ENCODE assay signal across 8 mouse cellular contexts in genomic region chr13:34963511-34964397, GRCm38 (mm10). TPM values are rescaled to one million over a fixed set of nuclear protein-coding genes. Genes with fewer than 3 reads are reported as not detected.
DNase-seq lines count a peak whose midpoint lies in the region; ATAC-seq and TF ChIP-seq lines count a peak whose summit lies in the region.

TSS of gene Eci3 (minus strand) at chr13:34963810.

- no peak for TF ChIP-seq POLR2A in olfactory bulb, adult 2 months (IDR thresholded peaks at IDR 0.05; ENCODE audit: insufficient read depth, low read depth, low read length)

- no peak for TF ChIP-seq CTCF in olfactory bulb, adult 2 months (IDR thresholded peaks at IDR 0.05; ENCODE audit: insufficient read depth, low read depth, low read length)

- peak; percentile 6 for DNase-seq in left cerebral cortex, postnatal 36 days (ENCODE audit: low spot score in 2 of 2)
- no peak for DNase-seq in left cerebral cortex, adult 9 months (ENCODE audit: low spot score in 2 of 2)
- DNase-seq in embryonic facial prominence, embryonic 10.5 days (ENCODE audit: low spot score) = peak; percentile 63
- no peak for DNase-seq in heart, embryonic 10.5 days (ENCODE audit: low spot score)
- peak; percentile 92 to 94 for DNase-seq in kidney, adult 8-10 months
- DNase-seq in spleen, postnatal 10 days (ENCODE audit: low spot score in 2 of 2) = no peak

- H3K9me3 ChIP-seq in embryonic facial prominence, embryonic 10.5 days = no peaks in the 10 kb centered on the region
- H3K9me3 ChIP-seq in heart, embryonic 10.5 days = no peaks in the 10 kb centered on the region
- no peaks in the 10 kb centered on the region for H3K9me3 ChIP-seq in lung, embryonic 15.5 days

- H3K4me1 ChIP-seq in embryonic facial prominence, embryonic 10.5 days = peaks cover 15% of the 10 kb centered on the region
- H3K4me1 ChIP-seq in heart, embryonic 10.5 days = peaks cover 7% of the 10 kb centered on the region; the same call in 1 of the 2 replicates
- peaks cover 12% of the 10 kb centered on the region; the same call in 1 of the 2 replicates for H3K4me1 ChIP-seq in lung, embryonic 15.5 days
- peaks cover 9% of the 10 kb centered on the region for H3K4me1 ChIP-seq in olfactory bulb, adult 2 months (ENCODE audit: control insufficient read depth, insufficient read depth, low read length)

- H3K4me3 ChIP-seq in embryonic facial prominence, embryonic 10.5 days = peak within 1 kb of the TSS; percentile 65
- H3K4me3 ChIP-seq in heart, embryonic 10.5 days = peak within 1 kb of the TSS; percentile 64
- peak within 1 kb of the TSS; percentile 42 for H3K4me3 ChIP-seq in lung, embryonic 15.5 days
- peak within 1 kb of the TSS; percentile 15 for H3K4me3 ChIP-seq in olfactory bulb, adult 2 months (ENCODE audit: insufficient read depth, low read depth, low read length)

- 3% methylated on average over 32 of the region's 32 CpGs for WGBS in embryonic facial prominence, embryonic 10.5 days
- WGBS in heart, embryonic 10.5 days = 2% methylated on average over 32 of the region's 32 CpGs
- WGBS in lung, embryonic 15.5 days = 1% methylated on average over 32 of the region's 32 CpGs
- 9% methylated on average over 32 of the region's 32 CpGs for WGBS in olfactory bulb, adult 2 months

- ATAC-seq in lung, embryonic 15.5 days (ENCODE audit: borderline replicate concordance, extremely low read depth, low FRiP score, low TSS enrichment) = peak; percentile 79

- H3K9ac ChIP-seq in lung, embryonic 15.5 days = peak within 1 kb of the TSS; percentile 26

- H3K27me3 ChIP-seq in embryonic facial prominence, embryonic 10.5 days (replicated peaks; ENCODE audit: low read depth, poor library complexity, severe bottlenecking) = peaks cover 42% of the 10 kb centered on the region
- H3K27me3 ChIP-seq in heart, embryonic 10.5 days (ENCODE audit: insufficient read depth, poor library complexity, severe bottlenecking) = peaks cover 37% of the 10 kb centered on the region
- H3K27me3 ChIP-seq in lung, embryonic 15.5 days = peaks cover 17% of the 10 kb centered on the region

- H3K27ac ChIP-seq in embryonic facial prominence, embryonic 10.5 days (replicated peaks) = no peak within 1 kb of the TSS
- peak within 1 kb of the TSS; percentile 52; the same call in 1 of the 2 replicates for H3K27ac ChIP-seq in heart, embryonic 10.5 days
- H3K27ac ChIP-seq in lung, embryonic 15.5 days = no peak within 1 kb of the TSS
- H3K27ac ChIP-seq in olfactory bulb, adult 2 months (ENCODE audit: insufficient read depth, low read depth, low read length) = no peak within 1 kb of the TSS

- H3K36me3 ChIP-seq in embryonic facial prominence, embryonic 10.5 days (replicated peaks) = no peaks in the 10 kb centered on the region
- H3K36me3 ChIP-seq in heart, embryonic 10.5 days = no peaks in the 10 kb centered on the region
- H3K36me3 ChIP-seq in lung, embryonic 15.5 days = no peaks in the 10 kb centered on the region

- H3K4me2 ChIP-seq in lung, embryonic 15.5 days = peak within 1 kb of the TSS; percentile 65

- intact Hi-C loops in left cerebral cortex, postnatal 36 days (cut with DNase I) = no loop called here

RNA-seq across cellular contexts. Expression of gene Eci3, which starts in this region (rescaled TPM):
- total RNA-seq in left cerebral cortex, postnatal 36 days (2021) = under 1 TPM; 0.41 to 0.57 TPM
- polyA plus RNA-seq in embryonic facial prominence, embryonic 10.5 days (2016; fragmentation: Nextera tagmentation; extraction: Ambion mirVana) = 0.34 and 0.85 TPM in 2 replicates
- polyA plus RNA-seq in heart, embryonic 10.5 days (2016; fragmentation: Nextera tagmentation; extraction: Ambion mirVana) = 0.43 and 0.55 TPM in 2 replicates
- 0.59 and 1.0 TPM in 2 replicates for polyA plus RNA-seq in lung, embryonic 15.5 days (2015; fragmentation: Nextera tagmentation; extraction: Ambion mirVana)
- not detected in 2 replicates for polyA plus RNA-seq in olfactory bulb, adult 2 months (2012; ENCODE audit: insufficient read depth, insufficient read length, low replicate concordance, missing spikeins)

Comparison
In these comparisons a context has a peak if more than half of its experiments do, and no peak if none do; other contexts are left out.
1. Peak in DNase-seq in left cerebral cortex, postnatal 36 days; RNA of the gene not detected or under 1 TPM.
2. Peak in DNase-seq and H3K4me3 ChIP-seq in embryonic facial prominence, embryonic 10.5 days; RNA of the gene not detected or under 1 TPM.
3. DNase-seq: peak in kidney, adult 8-10 months (2 of 2); none in left cerebral cortex, adult 9 months (0 of 2), heart, embryonic 10.5 days (single experiment) and spleen, postnatal 10 days (0 of 2).
4. H3K4me3 ChIP-seq: peak in every context shown above with its lines; median percentile 65 in embryonic facial prominence, embryonic 10.5 days; 64 in heart, embryonic 10.5 days; 42 in lung, embryonic 15.5 days; 15 in olfactory bulb, adult 2 months.